Mouse (Mus musculus) liver, adult 2 months (tissue): ENCODE measurements around the gene Opn3. TPM values are rescaled to one million over a fixed set of nuclear protein-coding genes. Genes with fewer than 3 reads are reported as not detected.

Experiments used
- DNase-seq: peaks from one replicate; pipeline ENCODE4 v3.0.0-alpha.2; 2011; ENCODE audit warnings: low read depth, low spot score; ENCODE audit errors: extremely low read depth
- H3K27ac ChIP-seq: fragments of 200-500 bp; replicated peaks from 2 replicates; pipeline ENCODE4 v1.5.1; 2012; ENCODE audit warnings: low read depth, mild to moderate bottlenecking, control low read depth, inconsistent platforms, low read length; ENCODE audit not compliant: insufficient read depth
- H3K27me3 ChIP-seq: fragments of 200-500 bp; 2 replicates; pipeline ENCODE4 v1.6.1; 2012; ENCODE audit warnings: mild to moderate bottlenecking, moderate library complexity, low read length, inconsistent platforms; ENCODE audit not compliant: control insufficient read depth, insufficient read depth
- H3K36me3 ChIP-seq: fragments of 200-500 bp; 2 replicates; pipeline ENCODE4 v1.6.1; 2012; ENCODE audit warnings: low read length, inconsistent platforms; ENCODE audit not compliant: control insufficient read depth, insufficient read depth
- H3K4me1 ChIP-seq: fragments of 200-500 bp; 2 replicates; pipeline ENCODE4 v1.6.1; 2011; ENCODE audit warnings: low read length; ENCODE audit not compliant: control insufficient read depth, insufficient read depth
- H3K4me3 ChIP-seq: fragments of 200-500 bp; 2 replicates; pipeline ENCODE4 v1.5.1; 2011; ENCODE audit warnings: low read depth, mild to moderate bottlenecking, control low read depth, low read length, moderate library complexity; ENCODE audit not compliant: insufficient read depth
- H3K79me2 ChIP-seq: fragments of 200-500 bp; 2 replicates; pipeline ENCODE4 v1.6.1; 2012; ENCODE audit warnings: inconsistent platforms, mild to moderate bottlenecking, low read length, moderate library complexity; ENCODE audit not compliant: control insufficient read depth, insufficient read depth
- H3K9ac ChIP-seq: fragments of 200-500 bp; 2 replicates; pipeline ENCODE4 v1.6.1; 2012; ENCODE audit warnings: low read depth, mild to moderate bottlenecking, control low read depth, inconsistent platforms, low read length
- CTCF ChIP-seq: fragments of 200-500 bp; IDR thresholded peaks from 2 replicates; pipeline ENCODE4 v1.5.1; 2011; ENCODE audit warnings: low read depth, low read length, control low read depth
- POLR2A ChIP-seq: fragments of 200-500 bp; IDR thresholded peaks from 2 replicates; pipeline ENCODE4 v1.6.1; 2011; ENCODE audit warnings: low read length, control low read depth; ENCODE audit not compliant: insufficient read depth; ENCODE audit errors: extremely low read depth
- WGBS: fragments of 180-500 bp; shearing (Covaris S2); methylation state at CpG from one replicate; pipeline ENCODE4 v1.1.7; 2018; 5-methylcytosine and 5-hydroxymethylcytosine counted together
- polyA plus RNA-seq: library from polyadenylated mRNA; depleted of rRNA; stranded (reverse); fragments of >200 nt; gene quantifications from 2 replicates; pipeline ENCODE4 v1.2.3, GENCODE M21; 2012
- total RNA-seq: library from RNA; depleted of rRNA; stranded (reverse); fragments of >200 nt; gene quantifications from 2 replicates; pipeline ENCODE4 v1.2.3, GENCODE M21; 2014

Opn3 gene
- total and polyA plus RNA-seq, 2 experiments = 0.18 to 0.28 TPM

- DNase-seq = peak; percentile 99
- 9% methylated on average over 10 of the region's 10 CpGs for WGBS
Observed at GRCm38 (mm10) chr1:175631721-175632221, 60.8 kb downstream of the Opn3 start.

GRCm38 (mm10) chr1:175631080-175631479 lies 61.5 kb downstream of the Opn3 start:
- Histone ChIP-seq H3K4me3 (no peak overlapping the region), H3K27me3 (no peaks in the 10 kb centered on the region), H3K4me1 (peaks cover 17% of the 10 kb centered on the region; the same call in 1 of the 2 replicates), H3K79me2 (peaks cover 7% of the 10 kb centered on the region; the same call in 1 of the 2 replicates), H3K27ac (peak overlapping the region; percentile 87), H3K9ac (no peak overlapping the region), H3K36me3 (peaks cover 6% of the 10 kb centered on the region; the same call in 1 of the 2 replicates)
- 73% methylated on average over 3 of the region's 3 CpGs for WGBS
- DNase-seq = no peak
- TF ChIP-seq CTCF = no peak
- TF ChIP-seq POLR2A = no peak

More at GRCm38 (mm10) chr1:175631721-175632221, 60.8 kb downstream of the Opn3 start:
- H3K27me3 ChIP-seq = no peaks in the 10 kb centered on the region
- H3K79me2 ChIP-seq = peaks cover 9% of the 10 kb centered on the region; the same call in 1 of the 2 replicates
- H3K4me1 ChIP-seq = peaks cover 20% of the 10 kb centered on the region; the same call in 1 of the 2 replicates
- H3K36me3 ChIP-seq = peaks cover 9% of the 10 kb centered on the region; the same call in 1 of the 2 replicates
- TF ChIP-seq CTCF (no peak), POLR2A (no peak)
- peak overlapping the region; percentile 99 for H3K27ac ChIP-seq
- H3K4me3 ChIP-seq = peak overlapping the region; percentile 94
- peak overlapping the region; percentile 58 for H3K9ac ChIP-seq

GRCm38 (mm10) chr1:175630345-175630744 lies 62.2 kb downstream of the Opn3 start:
- Histone ChIP-seq H3K36me3 (peaks cover 4% of the 10 kb centered on the region; the same call in 1 of the 2 replicates), H3K27me3 (no peaks in the 10 kb centered on the region), H3K4me1 (peaks cover 14% of the 10 kb centered on the region; the same call in 1 of the 2 replicates), H3K9ac (no peak overlapping the region), H3K4me3 (no peak overlapping the region), H3K27ac (peak overlapping the region; percentile 87), H3K79me2 (peaks cover 4% of the 10 kb centered on the region; the same call in 1 of the 2 replicates)
- DNase-seq = peak; percentile 70
- TF ChIP-seq POLR2A (no peak), CTCF (no peak)
- WGBS = 40% methylated on average over 5 of the region's 5 CpGs

GRCm38 (mm10) chr1:175629248-175629647 lies 63.3 kb downstream of the Opn3 start:
- no peaks in the 10 kb centered on the region for H3K27me3 ChIP-seq
- H3K4me3 ChIP-seq = no peak overlapping the region
- peaks cover 11% of the 10 kb centered on the region; the same call in 1 of the 2 replicates for H3K4me1 ChIP-seq
- 35% methylated on average over 6 of the region's 6 CpGs for WGBS
- no peak overlapping the region for H3K27ac ChIP-seq
- H3K36me3 ChIP-seq = no peaks in the 10 kb centered on the region
- TF ChIP-seq CTCF = no peak
- TF ChIP-seq POLR2A = no peak
- H3K9ac ChIP-seq = no peak overlapping the region
- peak; percentile 90 for DNase-seq
- H3K79me2 ChIP-seq = peaks cover 13% of the 10 kb centered on the region; the same call in 1 of the 2 replicates

- peak; percentile 71 for DNase-seq
- peaks cover 4% of the 10 kb centered on the region; the same call in 1 of the 2 replicates for H3K36me3 ChIP-seq
- no peaks in the 10 kb centered on the region for H3K27me3 ChIP-seq
- peaks cover 17% of the 10 kb centered on the region; the same call in 1 of the 2 replicates for H3K79me2 ChIP-seq
- TF ChIP-seq CTCF (peak; percentile 55; the same call in 1 of the 2 replicates), POLR2A (no peak)
- WGBS = 70% methylated on average over 1 of the region's 1 CpGs
- peak overlapping the region; percentile 48; the same call in 1 of the 2 replicates for H3K4me3 ChIP-seq
- H3K4me1 ChIP-seq = peaks cover 15% of the 10 kb centered on the region
- peak overlapping the region; percentile 67 for H3K27ac ChIP-seq
- no peak overlapping the region for H3K9ac ChIP-seq
Observed at GRCm38 (mm10) chr1:175625990-175626692, 66.4 kb downstream of the Opn3 start.
